In genomic region chr19:17403175-17403574, GRCm38 (mm10) we compare ENCODE assay signal across 24 mouse cellular contexts.
"Had no signal": no experiment of that assay in that cellular context is flagged by ENCODE, and none has a peak within 500 bp of the region (broad histone marks: within the 10 kb centered on the region; RNA-seq: fewer than 3 reads in every experiment).

No protein-coding gene starts in this region.

- H3K9me3 ChIP-seq: heart, embryonic 13.5 days; heart, embryonic 15.5 days; hindbrain, embryonic 15.5 days; limb, embryonic 10.5 days; liver, embryonic 12.5 days; liver, embryonic 15.5 days had no signal

- DNase-seq: gastrocnemius, postnatal 14 days; gastrocnemius, postnatal 36 days; heart, adult 18-20 months; heart, postnatal 14 days; heart, postnatal 36 days; kidney, adult 18-20 months; kidney, adult 9 months; kidney, postnatal 14 days; kidney, postnatal 36 days; layer of hippocampus, adult 9-11 months; layer of hippocampus, postnatal 36 days; liver had no signal

- H3K9ac ChIP-seq: heart, embryonic 13.5 days; heart, embryonic 15.5 days; hindbrain, embryonic 13.5 days; hindbrain, embryonic 15.5 days; kidney, embryonic 15.5 days; limb, embryonic 12.5 days; liver, embryonic 12.5 days; liver, embryonic 15.5 days had no signal

- H3K27me3 ChIP-seq: heart, embryonic 13.5 days; heart, embryonic 15.5 days; hindbrain, embryonic 13.5 days; hindbrain, embryonic 15.5 days; kidney, embryonic 15.5 days; limb, embryonic 12.5 days; liver, embryonic 12.5 days; liver, embryonic 15.5 days had no signal

- H3K27ac ChIP-seq: heart, embryonic 13.5 days; heart, embryonic 15.5 days; hindbrain, embryonic 13.5 days; hindbrain, embryonic 15.5 days; hindbrain, postnatal 0 days; kidney, embryonic 15.5 days; kidney, postnatal 0 days; limb, embryonic 10.5 days; limb, embryonic 12.5 days; liver, embryonic 12.5 days; liver, embryonic 15.5 days had no signal

- H3K4me2 ChIP-seq: heart, embryonic 11.5 days; heart, embryonic 13.5 days; heart, embryonic 15.5 days; hindbrain, embryonic 13.5 days; hindbrain, embryonic 15.5 days; kidney, embryonic 15.5 days; limb, embryonic 12.5 days; liver, embryonic 12.5 days; liver, embryonic 15.5 days had no signal

- H3K4me3 ChIP-seq: heart, embryonic 13.5 days; heart, embryonic 15.5 days; hindbrain, embryonic 13.5 days; hindbrain, embryonic 15.5 days; kidney, embryonic 15.5 days; limb, embryonic 10.5 days; limb, embryonic 12.5 days; liver, embryonic 12.5 days; liver, embryonic 15.5 days had no signal

- ATAC-seq: hindbrain, postnatal 0 days; liver, embryonic 12.5 days had no signal

- H3K4me1 ChIP-seq: heart, embryonic 13.5 days; heart, embryonic 15.5 days; hindbrain, embryonic 13.5 days; hindbrain, embryonic 15.5 days; kidney, embryonic 15.5 days; limb, embryonic 10.5 days; limb, embryonic 12.5 days; liver, embryonic 12.5 days had no signal
